Mouse (Mus musculus) G1E-ER4 (cell line): ENCODE results near the gene Il12rb2. TPM values are rescaled to one million over a fixed set of nuclear protein-coding genes. Genes with fewer than 3 reads are reported as not detected.
A peak's percentile ranks its signal among the peaks of the same experiment; 100 is the strongest.

Experiments
- GATA1 ChIP-seq: IDR thresholded peaks from one replicate; pipeline ENCODE4 v1.8.0; 2012; ENCODE audit warnings: low read length, inconsistent platforms
- polyA plus RNA-seq: library from polyadenylated mRNA; stranded (reverse); fragments of >175 nt; gene quantifications from 2 replicates; pipeline ENCODE4 v1.2.3, GENCODE M21; 2012

The Il12rb2 gene
- polyA plus RNA-seq, 1 experiment = not detected

GRCm38 (mm10) chr6:67303210-67303609, 72.8 kb downstream of the Il12rb2 start:
- no peak for TF ChIP-seq GATA1

GRCm38 (mm10) chr6:67302471-67302870, 73.5 kb downstream of the Il12rb2 start:
- TF ChIP-seq GATA1 = no peak

GRCm38 (mm10) chr6:67301230-67301629, 74.8 kb downstream of the Il12rb2 start:
- TF ChIP-seq GATA1 = no peak

GRCm38 (mm10) chr6:67300710-67301163, 75.3 kb downstream of the Il12rb2 start:
- TF ChIP-seq GATA1 = no peak

- TF ChIP-seq GATA1 = no peak
These were observed 75.7 kb downstream of the Il12rb2 start for GRCm38 (mm10) chr6:67300300-67300699.

GRCm38 (mm10) chr6:67298742-67299141, 77.2 kb downstream of the Il12rb2 start:
- TF ChIP-seq GATA1 = no peak

- no peak for TF ChIP-seq GATA1
These were observed 79.9 kb downstream of the Il12rb2 start for GRCm38 (mm10) chr6:67296126-67296525.

GRCm38 (mm10) chr6:67292042-67292623, 83.9 kb downstream of the Il12rb2 start:
- TF ChIP-seq GATA1 = no peak

- no peak for TF ChIP-seq GATA1
These were observed 93.1 kb downstream of the Il12rb2 start for GRCm38 (mm10) chr6:67282897-67283296.

- TF ChIP-seq GATA1 = peak; percentile 39
These were observed 94.3 kb downstream of the Il12rb2 start for GRCm38 (mm10) chr6:67281614-67282197.

- TF ChIP-seq GATA1 = no peak
These were observed 98.0 kb downstream of the Il12rb2 start for GRCm38 (mm10) chr6:67277944-67278343.

GRCm38 (mm10) chr6:67269459-67269858, 106.5 kb downstream of the Il12rb2 start:
- TF ChIP-seq GATA1 = no peak

GRCm38 (mm10) chr6:67268983-67269382, 107.0 kb downstream of the Il12rb2 start:
- TF ChIP-seq GATA1 = no peak

GRCm38 (mm10) chr6:67268245-67268612, 107.8 kb downstream of the Il12rb2 start:
- no peak for TF ChIP-seq GATA1

- TF ChIP-seq GATA1 = no peak
These were observed 108.4 kb downstream of the Il12rb2 start for GRCm38 (mm10) chr6:67267408-67268244.

- no peak for TF ChIP-seq GATA1
These were observed 109.2 kb downstream of the Il12rb2 start for GRCm38 (mm10) chr6:67266664-67267407.
